Mouse (Mus musculus) v-Abl transformed pro-B cells (cell line): ENCODE results near the gene Rhd.
"Not testable (repeated sequence)": the region's sequence is repeated elsewhere in the genome, so short reads cannot be mapped to it uniquely, and the experiment has no call there.

Experiments
- in situ Hi-C, 2 experiments: fragments of 400-800 bp; cut with MboI; formaldehyde crosslinking; loops; one replicate each; pipeline ENCODE4 v1.15.1; 2025; ENCODE audit not compliant: unreplicated experiment in 2 of 2

Rhd gene

DNA sequence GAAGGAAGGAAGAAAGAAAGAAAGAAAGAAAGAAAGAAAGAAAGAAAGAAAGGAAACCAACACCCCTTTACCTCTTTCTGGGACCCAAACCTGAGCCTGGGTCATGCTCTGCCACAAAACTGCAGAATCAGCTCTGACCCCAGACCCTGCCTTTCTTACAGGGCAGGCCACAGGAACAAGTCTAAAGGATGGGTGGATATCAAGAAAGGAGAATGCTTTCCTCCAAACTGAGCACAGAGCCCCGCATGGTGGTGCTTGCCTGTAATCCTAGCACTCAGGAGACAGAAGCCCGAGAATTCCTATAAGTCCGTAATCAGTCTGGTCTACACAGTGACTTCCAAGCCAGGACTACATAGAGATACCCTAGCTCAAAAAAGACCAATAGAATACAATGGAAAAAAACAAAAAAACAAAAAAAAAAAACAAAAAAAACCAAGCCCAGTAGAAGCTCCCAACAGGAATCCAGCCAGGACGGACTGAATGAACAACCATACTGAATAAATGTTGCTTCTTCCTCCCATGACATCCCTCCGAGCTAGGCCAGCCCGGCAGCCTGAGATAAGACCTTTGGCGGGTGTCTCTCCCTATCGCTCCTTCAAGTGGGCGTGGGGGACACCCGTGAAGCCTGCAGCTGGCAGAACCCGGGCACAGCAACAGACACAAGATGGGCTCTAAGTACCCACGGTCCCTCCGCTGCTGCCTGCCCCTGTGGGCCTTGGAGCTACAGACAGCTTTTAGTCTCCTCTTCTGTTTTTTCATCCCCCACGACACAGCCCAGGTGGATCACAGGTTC lies at the start of gene Rhd:
Gene Rhd, plus strand, starts transcription at position 600 of the 793 bp plus-strand sequence.
- in situ Hi-C loops, result no loop called here

GRCm38 (mm10) chr4:134817706-134818105 lies 46.6 kb upstream of the Rhd start:
- in situ Hi-C loops, result no loop called here

DNA sequence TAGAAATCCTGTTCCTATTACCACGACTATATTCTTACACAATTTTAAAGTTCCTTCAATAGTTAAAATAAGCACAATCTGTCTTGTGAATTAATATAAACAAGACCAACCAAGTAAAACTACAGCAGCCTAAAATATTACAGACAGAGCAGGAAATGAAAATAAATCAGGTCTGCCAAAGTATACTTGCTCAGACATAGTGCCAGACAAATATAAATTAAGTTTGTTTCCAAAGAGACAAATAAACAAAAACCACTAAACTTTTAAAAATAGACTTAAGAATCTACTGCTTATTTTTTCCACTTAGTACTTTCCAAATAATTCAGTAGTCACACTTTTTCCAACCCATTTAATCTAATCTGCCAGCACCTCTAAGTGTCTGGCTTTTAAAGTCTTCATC lies 43.3 kb upstream of the Rhd start:
- in situ Hi-C loops, result no loop called here

GRCm38 (mm10) chr4:134823560-134823959 lies 40.8 kb upstream of the Rhd start:
- in situ Hi-C loops, result no loop called here

DNA sequence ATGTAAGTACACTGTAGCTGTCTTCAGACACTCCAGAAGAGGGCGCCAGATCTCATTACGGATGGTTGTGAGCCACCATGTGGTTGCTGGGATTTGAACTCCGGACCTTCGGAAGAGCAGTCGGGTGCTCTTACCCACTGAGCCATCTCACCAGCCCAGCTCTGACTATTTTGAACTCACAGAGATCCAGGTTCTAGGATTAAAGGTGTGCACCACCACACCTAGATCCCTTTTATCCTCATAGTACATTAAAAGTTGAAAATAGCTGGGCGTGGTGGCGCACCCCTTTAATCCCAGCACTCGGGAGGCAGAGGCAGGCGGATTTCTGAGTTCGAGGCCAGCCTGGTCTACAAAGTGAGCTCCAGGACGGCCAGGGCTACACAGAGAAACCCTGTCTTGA lies 38.5 kb upstream of the Rhd start:
- in situ Hi-C loops, result not testable (repeated sequence)

- in situ Hi-C loops, result no loop called here
These were observed 38.0 kb upstream of the Rhd start for GRCm38 (mm10) chr4:134826348-134826747.

GRCm38 (mm10) chr4:134827806-134828205 lies 36.5 kb upstream of the Rhd start:
- in situ Hi-C loops, result no loop called here

- in situ Hi-C loops, result no loop called here
These were observed 32.4 kb upstream of the Rhd start for GRCm38 (mm10) chr4:134831934-134832333.

- in situ Hi-C loops, result no loop called here
These were observed 28.9 kb upstream of the Rhd start for GRCm38 (mm10) chr4:134835486-134835885.

DNA sequence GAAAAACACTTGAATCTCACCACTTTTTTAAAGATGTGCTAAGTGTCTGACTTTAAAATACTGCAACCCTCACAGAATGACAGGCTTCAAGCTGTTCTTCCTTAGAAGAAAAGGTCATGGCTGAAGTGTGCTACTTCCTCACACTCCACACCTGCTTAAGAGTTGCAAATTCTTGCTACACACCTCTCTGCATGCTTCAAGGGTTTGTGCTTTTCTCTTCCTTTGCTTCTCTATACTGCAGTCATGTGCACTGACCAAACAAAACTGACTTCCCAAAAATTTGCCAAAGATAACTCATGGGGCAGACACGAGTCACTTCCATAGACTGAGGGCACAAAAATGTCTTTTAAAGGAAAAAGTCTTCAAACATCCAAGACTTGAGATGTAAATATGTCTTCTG lies 26.1 kb upstream of the Rhd start:
- in situ Hi-C loops, result no loop called here

DNA sequence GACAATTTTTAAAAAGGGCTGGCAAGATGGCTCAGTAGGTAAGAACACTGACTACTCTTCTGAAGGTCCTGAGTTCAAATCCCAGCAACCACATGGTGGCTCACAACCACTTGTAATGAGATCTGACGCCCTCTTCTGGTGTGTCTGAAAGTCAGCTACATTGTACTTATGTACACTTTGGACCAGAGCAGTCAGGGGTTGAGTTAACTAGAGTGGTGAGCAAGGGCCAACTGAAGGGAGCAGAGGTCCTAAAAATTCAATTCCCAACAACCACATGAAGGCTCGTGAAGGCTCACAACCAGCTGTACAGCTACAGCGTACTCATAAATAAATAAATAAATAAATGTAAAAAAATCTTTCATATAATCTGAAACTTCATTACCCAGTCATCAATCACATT lies 25.6 kb upstream of the Rhd start:
- in situ Hi-C loops, result not testable (repeated sequence)

GRCm38 (mm10) chr4:134840231-134840630 lies 24.1 kb upstream of the Rhd start:
- in situ Hi-C loops, result no loop called here

GRCm38 (mm10) chr4:134843566-134843965 lies 20.8 kb upstream of the Rhd start:
- in situ Hi-C loops, result no loop called here

- in situ Hi-C loops, result no loop called here
These were observed 16.7 kb upstream of the Rhd start for GRCm38 (mm10) chr4:134847587-134847986.

DNA sequence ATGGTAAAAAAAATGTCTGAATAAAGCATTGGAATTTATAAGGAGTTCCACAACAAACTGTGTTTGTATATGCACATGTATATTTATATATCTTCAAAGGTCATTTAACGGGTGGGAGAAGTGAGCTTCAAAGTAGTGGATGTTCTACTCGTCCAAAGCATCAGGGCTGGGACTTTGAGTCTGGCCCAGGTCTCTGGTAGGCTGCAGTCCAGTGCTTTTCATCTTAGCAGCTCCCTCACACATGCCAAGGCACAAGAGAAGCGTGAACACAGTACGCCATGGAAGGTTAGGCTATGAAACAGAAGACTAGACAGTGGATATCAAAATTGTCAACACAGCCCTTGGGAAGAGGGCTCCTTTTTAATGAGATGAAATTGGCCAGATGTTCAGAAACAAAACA lies 13.8 kb upstream of the Rhd start:
- in situ Hi-C loops, result no loop called here

GRCm38 (mm10) chr4:134851236-134851635 lies 13.1 kb upstream of the Rhd start:
- in situ Hi-C loops, result no loop called here

DNA sequence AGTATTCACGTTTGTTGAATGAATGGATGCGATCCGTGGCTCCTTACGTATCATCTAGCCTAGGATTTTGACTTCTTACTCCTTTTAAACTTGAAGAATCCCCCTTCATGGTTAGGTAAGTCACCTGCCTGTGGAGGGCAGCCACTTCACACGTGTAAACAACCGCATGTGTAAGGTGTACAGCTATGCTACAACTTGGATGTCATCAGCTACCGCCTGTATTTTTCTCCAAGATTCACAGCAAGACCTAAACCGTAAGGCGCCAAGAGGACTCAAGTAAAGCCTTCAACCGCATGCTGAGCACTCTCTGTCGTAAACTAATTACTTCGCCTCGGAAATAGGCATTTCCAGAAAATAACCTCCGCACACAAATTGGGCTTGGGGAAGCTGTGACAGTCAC lies 12.5 kb upstream of the Rhd start:
- in situ Hi-C loops, result no loop called here

- in situ Hi-C loops, result no loop called here
These were observed 11.7 kb upstream of the Rhd start for GRCm38 (mm10) chr4:134852438-134853255.

GRCm38 (mm10) chr4:134853259-134853636 lies 11.1 kb upstream of the Rhd start, which contains the start of gene Maco1:
TSS of gene Maco1 (minus strand) at chr4:134853345.
- in situ Hi-C loops, result no loop called here

GRCm38 (mm10) chr4:134853637-134854485 lies 10.5 kb upstream of the Rhd start:
- in situ Hi-C loops, result no loop called here

DNA sequence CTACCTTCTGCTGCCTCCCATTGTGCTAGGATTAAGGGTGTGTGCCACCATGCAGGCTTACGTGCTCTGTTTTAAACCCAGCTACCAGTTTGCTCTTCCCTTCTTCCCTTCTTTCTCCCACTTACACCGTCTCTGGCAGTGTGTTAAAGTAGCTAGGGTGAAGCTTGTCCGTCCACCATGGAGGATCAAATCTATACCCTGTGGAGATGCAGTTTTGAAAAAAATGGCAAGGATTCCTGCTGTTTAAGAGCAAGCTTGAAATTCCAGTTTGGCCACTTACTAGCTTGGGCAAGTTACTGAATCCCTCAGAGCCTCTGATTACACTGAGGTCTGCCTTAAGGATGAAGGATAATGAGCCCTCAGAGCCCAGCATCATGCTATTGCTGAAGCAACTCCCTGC lies 9.0 kb upstream of the Rhd start:
- in situ Hi-C loops, result no loop called here
